Mouse (Mus musculus) liver, embryonic 14.5 days (tissue): Measurements from ENCODE around the gene Hmgcs2. TPM values are rescaled to one million over a fixed set of nuclear protein-coding genes. Genes with fewer than 3 reads are reported as not detected.

Source experiments
- ATAC-seq: fragments of 200-750 bp; cut with Nextera tagmentation; 2 replicates; pipeline ENCODE4 v1.8.0; 2017; ENCODE audit warnings: moderate number of reproducible peaks, mild to moderate bottlenecking, moderate library complexity; ENCODE audit not compliant: insufficient read depth
- DNase-seq, 3 experiments: peaks; one replicate each; pipeline ENCODE4 v3.0.0-alpha.2; 2012 to 2013; ENCODE audit warnings: low read depth in 3 of 3, low spot score in 3 of 3
- H3K27ac ChIP-seq: fragments of 300-500 bp; sonication (generic); 2 replicates; pipeline ENCODE4 v1.5.1; 2014; ENCODE audit warnings: moderate library complexity, mild to moderate bottlenecking, control low read depth, inconsistent platforms
- H3K27me3 ChIP-seq: fragments of 300-500 bp; sonication (generic); 2 replicates; pipeline ENCODE4 v1.6.1; 2014; ENCODE audit warnings: mild to moderate bottlenecking, low read length, moderate library complexity; ENCODE audit not compliant: control insufficient read depth, insufficient read depth
- H3K36me3 ChIP-seq: fragments of 300-500 bp; sonication (generic); replicated peaks from 2 replicates; pipeline ENCODE4 v1.6.1; 2014; ENCODE audit warnings: low read depth; ENCODE audit not compliant: control insufficient read depth, insufficient read depth
- H3K4me1 ChIP-seq, 2 experiments: fragments of 200-500 bp in 1 of 2; fragments of 300-500 bp in 1 of 2; sonication (generic) in 1 of 2; replicated peaks; 2 replicates each; pipeline ENCODE4 v1.6.1; 2012 to 2014; ENCODE audit warnings: antibody characterized with exemption in 1 of 2, inconsistent platforms in 1 of 2, low read length in 1 of 2; ENCODE audit not compliant: control insufficient read depth in 2 of 2, insufficient read depth in 2 of 2
- H3K4me2 ChIP-seq: fragments of 300-500 bp; sonication (generic); 2 replicates; pipeline ENCODE4 v1.6.1; 2014; ENCODE audit warnings: low read depth, mild to moderate bottlenecking, control low read depth, moderate library complexity
- H3K4me3 ChIP-seq, 2 experiments: fragments of 200-500 bp in 1 of 2; fragments of 300-500 bp in 1 of 2; sonication (generic) in 1 of 2; 2 replicates each; pipeline ENCODE4 v1.5.1; 2012 to 2014; ENCODE audit warnings: low read depth in 2 of 2, low read length in 2 of 2, mild to moderate bottlenecking in 2 of 2, control low read depth in 1 of 2, inconsistent platforms in 1 of 2, moderate library complexity in 1 of 2; ENCODE audit not compliant: insufficient read depth in 1 of 2
- H3K9ac ChIP-seq: fragments of 300-500 bp; sonication (generic); replicated peaks from 2 replicates; pipeline ENCODE4 v1.6.1; 2014; ENCODE audit warnings: mild to moderate bottlenecking, control low read depth, moderate library complexity
- H3K9me3 ChIP-seq: fragments of 300-500 bp; sonication (generic); 2 replicates; pipeline ENCODE4 v1.6.1; 2016; ENCODE audit warnings: low read length, mixed read lengths; ENCODE audit not compliant: control insufficient read depth
- CTCF ChIP-seq: IDR thresholded peaks from 2 replicates; pipeline ENCODE4 v1.5.1; 2016; ENCODE audit warnings: antibody characterized with exemption, low read depth, control low read depth
- EP300 ChIP-seq: IDR thresholded peaks from 2 replicates; pipeline ENCODE4 v1.6.1; 2016; ENCODE audit warnings: antibody characterized with exemption, low read depth
- WGBS: fragments of 180-500 bp; shearing (Covaris S2); extraction: QIAGEN DNeasy Blood & Tissue Kit; methylation state at CpG from one replicate; pipeline ENCODE4 v1.1.7; 2014; ENCODE audit not compliant: insufficient replicate concordance; 5-methylcytosine and 5-hydroxymethylcytosine counted together
- polyA plus RNA-seq, 2 experiments: library from polyadenylated mRNA; depleted of rRNA in 1 of 2; stranded (reverse) in 1 of 2; unstranded in 1 of 2; fragments of >200 nt; fragmentation: Nextera tagmentation in 1 of 2; extraction: Ambion mirVana in 1 of 2; gene quantifications; 2 replicates each; pipeline versions ENCODE4 v1.2.1 to v1.2.3; 2012 to 2014

Hmgcs2 gene
- polyA plus RNA-seq, 2 experiments, result 32.1 to 85.7 TPM

DNA sequence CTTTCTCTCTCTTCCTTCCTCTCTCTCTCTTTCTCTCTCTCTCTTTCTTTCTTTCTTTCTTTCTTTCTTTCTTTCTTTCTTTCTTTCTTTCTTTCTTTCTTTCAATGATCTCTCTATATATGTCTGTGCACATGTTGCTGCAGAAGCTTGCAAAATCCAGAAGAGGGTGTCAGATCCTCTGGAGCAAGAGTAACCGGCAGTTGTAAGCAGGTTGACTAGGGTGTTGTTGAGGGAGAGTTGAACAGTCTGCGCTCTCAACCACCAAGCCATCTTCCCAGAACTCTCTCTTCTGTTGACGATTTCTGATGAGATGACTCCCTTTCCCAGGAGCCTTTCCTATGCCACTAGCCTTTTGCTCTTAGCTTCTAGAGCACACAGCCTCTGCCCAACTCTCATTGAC is 38.2 kb upstream of the Hmgcs2 start:
- H3K36me3 ChIP-seq, result no peaks in the 10 kb centered on the region

DNA sequence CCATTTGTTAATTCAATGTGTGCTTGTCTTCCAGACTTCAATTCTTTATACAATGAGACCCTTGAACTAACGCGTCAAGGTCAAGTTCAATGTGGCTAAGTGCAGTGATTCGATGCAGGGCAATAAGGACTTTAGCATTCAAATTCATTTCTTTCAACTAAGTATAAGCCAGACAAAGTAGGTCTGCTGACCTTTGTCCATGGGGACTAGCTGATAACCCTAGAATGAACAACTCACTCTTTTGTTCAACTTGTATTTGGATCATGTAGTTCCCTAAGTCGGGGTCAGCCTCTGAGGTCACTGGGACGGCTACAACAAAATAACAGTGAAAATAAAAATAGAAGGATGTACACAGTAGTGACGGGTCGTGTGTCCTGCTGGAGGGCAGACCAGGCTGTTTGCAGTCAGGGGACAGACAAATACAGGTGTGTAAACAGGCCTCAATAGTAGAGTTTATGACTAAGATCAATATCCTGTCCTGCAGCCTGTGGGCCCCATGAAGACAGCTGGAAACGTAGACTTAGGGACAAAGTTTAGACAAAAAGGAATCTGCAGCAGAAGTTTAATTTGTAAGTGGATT is 37.7 kb upstream of the Hmgcs2 start:
- ATAC-seq, result peak; percentile 55
- Histone ChIP-seq H3K27ac (no peak overlapping the region), H3K27me3 (no peaks in the 10 kb centered on the region), H3K4me1 (peaks cover 0 to 17% of the 10 kb centered on the region in 2 experiments; a peak in 3 of 4 replicates), H3K9ac (no peak overlapping the region), H3K36me3 (no peaks in the 10 kb centered on the region), H3K9me3 (no peaks in the 10 kb centered on the region), H3K4me2 (no peak overlapping the region), H3K4me3 (no peak overlapping the region)
- no peak for DNase-seq
- WGBS, result 63% methylated on average over 8 of the region's 8 CpGs
- no peak for TF ChIP-seq CTCF

More for the DNA sequence above, 38.2 kb upstream of the Hmgcs2 start:
- no peak overlapping the region for H3K4me2 ChIP-seq
- no peak for DNase-seq
- no peaks in the 10 kb centered on the region for H3K9me3 ChIP-seq
- H3K27me3 ChIP-seq, result no peaks in the 10 kb centered on the region
- H3K9ac ChIP-seq, result no peak overlapping the region
- no peak overlapping the region for H3K27ac ChIP-seq
- ATAC-seq, result no peak
- TF ChIP-seq EP300, result no peak
- TF ChIP-seq CTCF, result no peak
- WGBS, result 58% methylated on average over 3 of the region's 3 CpGs
- no peak overlapping the region for H3K4me3 ChIP-seq
- peaks cover 0 to 13% of the 10 kb centered on the region in 2 experiments; a peak in 3 of 4 replicates for H3K4me1 ChIP-seq

DNA sequence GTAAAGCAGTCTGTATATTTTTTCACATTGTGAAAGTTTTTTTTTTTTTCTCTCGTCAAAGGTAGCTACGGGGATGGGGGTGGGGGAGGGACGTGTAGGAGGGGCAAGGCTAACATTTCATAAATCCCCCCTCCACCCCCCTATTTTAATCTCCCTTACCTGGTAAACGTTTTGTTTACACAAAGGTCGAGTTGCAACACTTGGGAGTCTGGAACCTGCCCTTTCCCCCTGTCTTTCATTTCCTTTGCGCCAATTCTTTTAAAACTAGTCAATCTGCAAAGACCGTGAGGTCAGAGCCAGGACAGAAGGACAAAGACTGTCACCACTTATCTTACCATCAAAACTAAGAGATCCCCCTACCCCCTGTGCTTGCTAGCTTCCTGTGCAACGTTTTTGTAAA is 34.3 kb upstream of the Hmgcs2 start:
- no peaks in the 10 kb centered on the region for H3K9me3 ChIP-seq
- H3K27me3 ChIP-seq, result no peaks in the 10 kb centered on the region
- H3K4me3 ChIP-seq, result no peak overlapping the region
- no peak overlapping the region for H3K4me2 ChIP-seq
- no peak for TF ChIP-seq EP300
- no peak for TF ChIP-seq CTCF
- DNase-seq, result no peak
- H3K9ac ChIP-seq, result no peak overlapping the region
- H3K4me1 ChIP-seq, result peaks cover 0 to 17% of the 10 kb centered on the region in 2 experiments; a peak in 3 of 4 replicates
- 15% methylated on average over 8 of the region's 8 CpGs for WGBS
- no peak for ATAC-seq
- no peak overlapping the region for H3K27ac ChIP-seq
- H3K36me3 ChIP-seq, result no peaks in the 10 kb centered on the region

DNA sequence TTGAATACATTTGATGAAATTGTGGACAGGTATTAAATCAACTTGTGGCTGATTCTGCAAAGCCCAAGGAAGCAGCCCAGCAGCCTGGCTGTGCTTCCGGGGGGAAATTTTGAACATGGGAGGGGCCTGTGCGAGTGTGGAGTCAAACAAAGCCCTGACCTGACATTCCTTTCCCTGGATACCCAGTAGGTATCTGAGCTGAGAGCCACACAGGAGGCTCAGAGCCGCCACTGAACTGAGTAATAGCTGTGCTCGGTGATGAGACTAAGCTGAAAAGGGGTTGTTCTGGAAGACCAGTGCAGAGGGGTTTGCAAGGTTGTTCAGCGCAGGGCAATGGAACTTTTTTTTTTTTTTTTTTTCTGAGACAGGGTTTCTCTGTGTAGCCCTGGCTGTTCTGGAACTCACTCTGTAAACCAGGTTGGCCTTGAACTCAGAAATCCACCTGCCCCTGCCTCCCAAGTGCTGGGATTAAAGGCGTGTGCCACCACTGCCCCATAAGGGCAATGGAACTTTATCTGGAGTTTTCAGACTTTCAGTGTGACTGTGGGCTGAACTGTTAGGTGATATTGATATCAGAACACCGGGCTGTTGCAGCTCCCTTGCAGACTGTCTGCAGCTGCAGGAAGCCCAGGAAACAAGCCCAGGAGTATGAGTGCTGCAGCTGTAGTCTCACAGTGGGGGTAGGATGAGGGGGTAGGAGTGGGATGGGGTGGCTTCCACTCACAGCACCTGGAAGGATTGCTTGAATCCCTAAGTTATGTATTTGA is 33.1 kb upstream of the Hmgcs2 start:
- H3K4me3 ChIP-seq, result no peak overlapping the region
- H3K9ac ChIP-seq, result no peak overlapping the region
- H3K36me3 ChIP-seq, result no peaks in the 10 kb centered on the region
- no peak for TF ChIP-seq CTCF
- TF ChIP-seq EP300, result no peak
- ATAC-seq, result peak; percentile 45; the same call in 1 of the 2 replicates
- no peak overlapping the region for H3K4me2 ChIP-seq
- no peak for DNase-seq
- peaks cover 0 to 17% of the 10 kb centered on the region in 2 experiments; a peak in 3 of 4 replicates for H3K4me1 ChIP-seq
- H3K27me3 ChIP-seq, result no peaks in the 10 kb centered on the region
- no peak overlapping the region for H3K27ac ChIP-seq
- 44% methylated on average over 7 of the region's 7 CpGs for WGBS
- no peaks in the 10 kb centered on the region for H3K9me3 ChIP-seq

DNA sequence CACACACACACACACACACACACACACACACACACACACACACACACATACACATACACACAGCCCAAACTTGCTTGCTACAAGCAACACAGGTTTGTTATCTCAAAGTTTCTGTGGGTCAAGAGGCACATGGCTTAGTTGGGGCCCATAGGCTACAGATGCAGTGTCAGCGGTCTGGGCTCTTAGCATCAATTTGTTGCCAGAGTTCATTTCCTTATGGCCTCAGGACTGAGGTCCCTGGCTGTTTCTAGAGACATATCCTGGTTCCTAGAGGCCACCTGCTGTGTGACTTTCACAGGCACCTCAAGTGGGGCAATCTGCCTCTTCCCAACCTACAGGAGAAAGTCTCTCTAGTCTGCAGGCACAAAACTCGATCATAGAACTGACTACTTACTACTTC is 30.9 kb upstream of the Hmgcs2 start:
- Histone ChIP-seq H3K27ac (no peak overlapping the region), H3K9ac (no peak overlapping the region), H3K4me2 (no peak overlapping the region), H3K27me3 (no peaks in the 10 kb centered on the region), H3K36me3 (no peaks in the 10 kb centered on the region), H3K9me3 (no peaks in the 10 kb centered on the region), H3K4me3 (no peak overlapping the region), H3K4me1 (peaks cover 0 to 16% of the 10 kb centered on the region in 2 experiments; a peak in 3 of 4 replicates)
- DNase-seq (no peak), ATAC-seq (no peak)
- no peak for TF ChIP-seq CTCF
- TF ChIP-seq EP300, result no peak
- 55% methylated on average over 2 of the region's 2 CpGs for WGBS
